Mouse (Mus musculus) hindbrain, embryonic 13.5 days (tissue): ENCODE measurements around the gene Upk3a. TPM values are rescaled to one million over a fixed set of nuclear protein-coding genes. Genes with fewer than 3 reads are reported as not detected.

Source experiments
- ATAC-seq: fragments of 200-750 bp; cut with Nextera tagmentation; 2 replicates; pipeline ENCODE4 v1.8.0; 2017; ENCODE audit warnings: moderate TSS enrichment; ENCODE audit not compliant: low FRiP score
- H3K27ac ChIP-seq: fragments of 300-500 bp; sonication (generic); 2 replicates; pipeline ENCODE4 v1.5.1; 2015; ENCODE audit warnings: inconsistent platforms, mild to moderate bottlenecking, moderate library complexity
- H3K27me3 ChIP-seq: fragments of 300-500 bp; sonication (generic); 2 replicates; pipeline ENCODE4 v1.6.1; 2015; ENCODE audit warnings: mild to moderate bottlenecking, inconsistent platforms
- H3K36me3 ChIP-seq: fragments of 300-500 bp; sonication (generic); 2 replicates; pipeline ENCODE4 v1.6.1; 2015; ENCODE audit warnings: mild to moderate bottlenecking, inconsistent platforms
- H3K4me1 ChIP-seq: fragments of 300-500 bp; sonication (generic); replicated peaks from 2 replicates; pipeline ENCODE4 v1.6.1; 2015; ENCODE audit warnings: inconsistent platforms
- H3K4me2 ChIP-seq: fragments of 300-500 bp; sonication (generic); 2 replicates; pipeline ENCODE4 v1.6.1; 2015; ENCODE audit warnings: inconsistent platforms, mild to moderate bottlenecking, moderate library complexity
- H3K4me3 ChIP-seq: fragments of 300-500 bp; sonication (generic); 2 replicates; pipeline ENCODE4 v1.5.1; 2015; ENCODE audit warnings: mild to moderate bottlenecking, inconsistent platforms
- H3K9ac ChIP-seq: fragments of 300-500 bp; sonication (generic); 2 replicates; pipeline ENCODE4 v1.6.1; 2015; ENCODE audit warnings: mild to moderate bottlenecking, inconsistent platforms
- H3K9me3 ChIP-seq: fragments of 300-500 bp; sonication (generic); 2 replicates; pipeline ENCODE4 v1.6.1; 2016; ENCODE audit warnings: inconsistent platforms
- WGBS: fragments of 180-500 bp; shearing (Covaris S2); methylation state at CpG from one replicate; pipeline ENCODE4 v1.1.7; 2015; 5-methylcytosine and 5-hydroxymethylcytosine counted together
- polyA plus RNA-seq: library from polyadenylated mRNA; unstranded; fragments of >200 nt; fragmentation: Nextera tagmentation; extraction: Ambion mirVana; gene quantifications from 2 replicates; pipeline ENCODE4 v1.2.1, GENCODE M21; 2015

Gene Upk3a
- polyA plus RNA-seq, 1 experiment from 2014 or later: 0.26 TPM

DNA sequence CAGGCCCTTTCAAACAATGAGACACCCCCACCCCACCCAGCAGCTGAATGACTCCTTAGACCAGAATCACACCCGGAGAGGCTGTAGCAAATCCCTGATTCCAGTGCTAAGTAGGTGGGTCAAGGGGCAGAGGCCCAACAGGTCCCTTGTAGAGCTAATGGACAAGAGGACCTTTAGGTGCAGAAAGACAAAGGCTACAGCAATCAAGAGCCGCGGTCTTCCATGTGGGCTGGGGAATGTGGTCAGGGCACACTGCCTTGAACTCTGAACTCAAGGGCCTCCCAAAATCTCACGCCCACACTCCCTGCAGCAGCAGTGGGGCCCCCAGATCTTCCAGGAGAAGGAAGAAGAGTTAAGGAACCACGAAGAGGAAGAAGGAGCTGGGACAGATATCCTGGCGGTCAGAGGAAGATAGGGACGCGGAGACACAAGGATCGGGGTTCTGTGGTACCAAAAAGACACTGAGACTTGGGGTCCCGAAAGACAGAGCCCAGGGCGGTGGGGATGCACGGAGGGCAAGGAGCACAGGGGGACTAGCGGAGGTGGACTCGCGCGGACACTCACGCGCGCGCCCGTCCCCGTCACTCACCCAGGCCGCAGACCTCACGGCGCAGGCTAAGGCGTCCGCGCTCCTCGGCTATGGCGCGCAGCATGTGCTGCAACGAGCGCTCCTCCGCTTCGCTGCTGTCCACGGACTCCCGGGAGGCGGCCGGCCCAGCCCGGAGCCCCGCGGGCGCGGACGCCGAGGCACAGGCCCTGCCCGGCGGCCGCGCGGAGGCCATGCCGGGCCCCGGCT lies 29.7 kb upstream of the Upk3a start:
- H3K4me3 ChIP-seq: peak overlapping the region; percentile 86
- H3K36me3 ChIP-seq: no peaks in the 10 kb centered on the region
- no peaks in the 10 kb centered on the region for H3K9me3 ChIP-seq
- H3K4me2 ChIP-seq: peak overlapping the region; percentile 82
- peak overlapping the region; percentile 82 for H3K27ac ChIP-seq
- ATAC-seq: peak; percentile 76
- WGBS: 1% methylated on average over 53 of the region's 53 CpGs
- peak overlapping the region; percentile 93 for H3K9ac ChIP-seq
- H3K4me1 ChIP-seq: peaks cover 53% of the 10 kb centered on the region
- H3K27me3 ChIP-seq: 0 out of 2 replicates have a peak, but pooled peaks cover 6% of the 10 kb centered on the region

DNA sequence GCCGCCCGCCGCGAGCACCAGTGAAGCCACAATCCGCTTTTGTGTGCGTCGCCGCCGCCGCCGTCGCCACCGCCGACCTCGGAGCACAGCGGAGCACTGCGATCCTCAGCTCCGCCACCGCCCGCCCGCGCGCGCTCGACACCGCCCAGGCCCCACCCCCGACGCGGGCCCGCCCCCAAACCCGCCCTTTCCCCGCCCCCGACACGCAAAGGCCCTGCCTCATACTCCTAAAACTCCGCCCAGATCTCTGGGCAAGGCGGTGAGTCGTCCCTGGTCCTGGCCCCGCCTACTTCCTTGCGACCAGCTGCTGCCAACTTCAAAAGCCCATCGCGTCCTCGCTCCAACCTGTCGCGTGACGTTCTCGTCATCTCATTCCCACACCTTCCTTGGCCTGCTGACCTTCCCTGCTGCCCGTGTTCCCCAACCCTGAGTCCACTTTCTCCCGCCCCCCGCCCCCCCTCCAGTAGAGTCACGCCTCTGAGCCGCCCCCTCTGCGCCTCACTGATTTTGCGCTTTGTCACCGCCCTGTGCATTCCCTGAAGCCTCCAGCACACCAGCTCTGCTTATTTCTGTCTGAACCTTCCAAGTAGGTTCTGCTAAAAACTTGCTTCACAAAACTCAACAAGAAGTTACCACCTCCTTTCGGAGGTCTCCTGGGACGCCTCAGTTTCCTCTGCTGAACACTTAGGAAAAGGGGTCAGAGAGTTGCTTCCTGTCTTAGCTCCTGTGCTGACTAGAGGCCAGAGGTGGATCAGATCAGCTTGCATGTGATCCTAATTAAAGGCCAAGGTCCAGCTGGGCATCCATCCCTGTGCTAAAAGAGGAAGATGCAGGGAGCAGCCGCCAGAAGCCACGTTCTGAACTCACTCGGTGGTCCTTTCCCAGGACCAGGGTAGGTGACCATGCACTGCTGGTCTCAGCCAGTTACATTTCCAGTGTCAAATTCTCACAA lies 28.8 kb upstream of the Upk3a start, which contains the start of gene 5031439G07Rik:
5031439G07Rik (minus strand) TSS at position 678 of the 952 bp plus-strand sequence.
- no peaks in the 10 kb centered on the region for H3K36me3 ChIP-seq
- no peaks in the 10 kb centered on the region for H3K9me3 ChIP-seq
- WGBS: 2% methylated on average over 33 of the region's 59 CpGs
- H3K4me3 ChIP-seq: peak within 1 kb of the TSS; percentile 86
- peak within 1 kb of the TSS; percentile 82 for H3K27ac ChIP-seq
- H3K4me2 ChIP-seq: peak within 1 kb of the TSS; percentile 82
- H3K27me3 ChIP-seq: 0 out of 2 replicates have a peak, but pooled peaks cover 6% of the 10 kb centered on the region
- ATAC-seq: peak; percentile 89
- H3K4me1 ChIP-seq: peaks cover 48% of the 10 kb centered on the region
- H3K9ac ChIP-seq: peak within 1 kb of the TSS; percentile 93

DNA sequence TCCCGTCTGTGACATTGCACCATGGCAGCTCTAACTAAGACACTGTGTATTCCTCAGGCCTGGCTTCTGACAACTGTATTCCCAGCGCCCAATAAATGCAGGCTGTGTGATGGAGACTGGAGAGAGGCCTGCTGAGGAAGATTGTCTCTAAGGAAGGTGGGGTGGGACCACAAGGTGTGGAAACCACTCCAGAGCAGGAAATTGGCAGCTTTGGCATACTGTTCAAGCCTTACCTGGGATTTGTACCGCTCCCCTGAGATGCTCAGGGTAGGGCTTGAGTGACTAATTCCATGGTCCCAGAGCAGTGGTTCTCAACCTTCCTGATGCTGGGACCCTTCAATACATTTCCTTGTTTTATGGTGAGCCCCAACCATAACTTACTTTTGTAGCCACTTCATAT lies 27.8 kb upstream of the Upk3a start:
- no peak for ATAC-seq
- H3K36me3 ChIP-seq: no peaks in the 10 kb centered on the region
- no peak overlapping the region for H3K9ac ChIP-seq
- 75% methylated on average over 3 of the region's 3 CpGs for WGBS
- H3K4me2 ChIP-seq: no peak overlapping the region
- no peak overlapping the region for H3K4me3 ChIP-seq
- H3K27me3 ChIP-seq: 0 out of 2 replicates have a peak, but pooled peaks cover 6% of the 10 kb centered on the region
- no peaks in the 10 kb centered on the region for H3K9me3 ChIP-seq
- H3K4me1 ChIP-seq: peaks cover 38% of the 10 kb centered on the region
- no peak overlapping the region for H3K27ac ChIP-seq

DNA sequence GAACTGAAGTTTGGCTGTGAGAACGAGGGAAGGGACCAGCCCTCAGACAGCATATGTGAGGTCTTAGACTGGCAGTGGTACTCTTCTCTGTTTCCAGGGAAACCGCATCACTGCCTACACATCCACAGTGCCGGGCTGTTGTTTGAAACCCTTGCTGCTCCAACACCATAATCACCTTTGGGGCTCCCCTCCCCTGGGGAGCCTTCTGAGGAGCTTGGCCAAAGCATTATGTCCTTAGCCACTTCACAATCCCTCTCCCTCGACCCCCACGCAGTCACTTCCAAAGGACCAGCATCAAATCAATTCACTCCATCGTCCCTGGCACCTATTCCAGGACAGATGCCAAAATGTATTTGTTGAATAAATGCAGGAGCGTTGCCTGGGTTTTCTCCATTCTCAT lies 27.2 kb upstream of the Upk3a start:
- ATAC-seq: no peak
- Histone ChIP-seq H3K36me3 (no peaks in the 10 kb centered on the region), H3K4me1 (peaks cover 33% of the 10 kb centered on the region), H3K9me3 (no peaks in the 10 kb centered on the region), H3K27ac (no peak overlapping the region), H3K27me3 (0 out of 2 replicates have a peak, but pooled peaks cover 6% of the 10 kb centered on the region), H3K4me2 (no peak overlapping the region), H3K9ac (no peak overlapping the region), H3K4me3 (no peak overlapping the region)
- WGBS: 59% methylated on average over 7 of the region's 7 CpGs

DNA sequence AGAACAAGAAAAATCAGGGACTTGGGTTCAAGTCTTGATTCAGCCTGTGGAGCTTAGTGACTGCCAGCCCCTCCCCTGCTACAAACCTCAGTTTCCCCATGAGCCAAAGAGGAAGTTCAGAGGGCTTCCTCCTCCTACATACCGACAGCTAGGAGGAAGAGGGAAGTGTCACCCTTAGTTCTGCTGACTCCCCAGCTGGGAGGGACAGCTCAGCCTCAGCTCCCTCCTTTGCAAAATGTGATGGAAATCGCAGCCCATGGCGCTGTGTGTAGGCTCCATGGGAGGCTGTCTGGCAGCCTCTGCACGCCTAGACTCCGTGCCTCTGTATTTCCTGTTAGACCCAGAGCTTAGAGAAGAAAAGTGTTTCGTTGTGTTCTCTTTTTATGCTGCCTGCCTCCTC lies 22.4 kb upstream of the Upk3a start:
- ATAC-seq: no peak
- H3K9ac ChIP-seq: no peak overlapping the region
- H3K27ac ChIP-seq: no peak overlapping the region
- 0 out of 2 replicates have a peak, but pooled peaks cover 2% of the 10 kb centered on the region for H3K27me3 ChIP-seq
- no peaks in the 10 kb centered on the region for H3K4me1 ChIP-seq
- no peak overlapping the region for H3K4me3 ChIP-seq
- H3K36me3 ChIP-seq: no peaks in the 10 kb centered on the region
- H3K4me2 ChIP-seq: no peak overlapping the region
- WGBS: 40% methylated on average over 6 of the region's 6 CpGs
- H3K9me3 ChIP-seq: no peaks in the 10 kb centered on the region

DNA sequence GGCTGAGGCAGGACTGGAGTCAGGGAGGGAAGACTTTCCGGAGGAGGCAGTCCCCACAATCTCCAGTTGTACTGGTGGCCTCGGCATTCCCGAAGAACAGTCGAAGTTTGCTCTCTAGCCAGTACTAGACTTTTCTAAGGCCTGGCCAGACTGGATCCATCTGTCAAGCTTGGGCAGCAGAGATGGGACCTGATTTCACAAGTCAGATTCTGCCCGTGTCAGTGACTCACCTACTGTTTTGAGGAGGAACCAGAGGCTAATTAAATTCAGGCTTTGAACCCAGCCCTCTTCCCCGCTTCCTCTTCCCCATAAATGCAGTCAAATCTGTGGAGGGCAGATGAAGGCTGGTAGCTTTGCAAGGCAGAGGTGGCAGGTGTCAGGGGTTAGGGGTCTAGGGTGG lies 21.9 kb upstream of the Upk3a start:
- H3K27me3 ChIP-seq: 0 out of 2 replicates have a peak, but pooled peaks cover 2% of the 10 kb centered on the region
- no peaks in the 10 kb centered on the region for H3K4me1 ChIP-seq
- H3K9me3 ChIP-seq: no peaks in the 10 kb centered on the region
- H3K36me3 ChIP-seq: no peaks in the 10 kb centered on the region
- H3K4me2 ChIP-seq: no peak overlapping the region
- no peak for ATAC-seq
- no peak overlapping the region for H3K27ac ChIP-seq
- WGBS: 59% methylated on average over 6 of the region's 6 CpGs
- no peak overlapping the region for H3K4me3 ChIP-seq
- H3K9ac ChIP-seq: no peak overlapping the region

DNA sequence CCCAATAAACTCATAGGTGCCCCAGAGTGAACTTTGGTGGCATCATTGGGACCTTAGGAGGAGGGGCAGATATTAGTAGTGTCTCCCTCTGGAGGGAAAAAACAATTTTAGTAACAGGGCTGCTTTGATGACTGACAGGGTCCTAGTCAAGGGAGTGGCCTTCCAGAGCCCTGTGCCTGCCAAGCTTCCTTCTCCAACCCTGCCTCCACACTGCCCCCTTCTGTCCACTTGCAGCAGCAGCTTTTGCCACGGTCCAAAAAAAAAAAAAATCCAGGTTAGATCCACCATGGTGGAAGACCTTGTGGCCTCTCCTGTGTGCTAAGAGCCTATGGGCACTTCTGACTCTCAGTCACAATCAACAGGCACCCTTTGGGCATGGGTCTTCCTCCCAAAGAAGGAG lies 21.0 kb upstream of the Upk3a start:
- 0 out of 2 replicates have a peak, but pooled peaks cover 2% of the 10 kb centered on the region for H3K27me3 ChIP-seq
- ATAC-seq: no peak
- 0% methylated on average over 1 of the region's 1 CpGs for WGBS
- no peak overlapping the region for H3K4me2 ChIP-seq
- no peak overlapping the region for H3K9ac ChIP-seq
- no peak overlapping the region for H3K27ac ChIP-seq
- H3K36me3 ChIP-seq: no peaks in the 10 kb centered on the region
- no peaks in the 10 kb centered on the region for H3K4me1 ChIP-seq
- no peaks in the 10 kb centered on the region for H3K9me3 ChIP-seq
- H3K4me3 ChIP-seq: no peak overlapping the region

DNA sequence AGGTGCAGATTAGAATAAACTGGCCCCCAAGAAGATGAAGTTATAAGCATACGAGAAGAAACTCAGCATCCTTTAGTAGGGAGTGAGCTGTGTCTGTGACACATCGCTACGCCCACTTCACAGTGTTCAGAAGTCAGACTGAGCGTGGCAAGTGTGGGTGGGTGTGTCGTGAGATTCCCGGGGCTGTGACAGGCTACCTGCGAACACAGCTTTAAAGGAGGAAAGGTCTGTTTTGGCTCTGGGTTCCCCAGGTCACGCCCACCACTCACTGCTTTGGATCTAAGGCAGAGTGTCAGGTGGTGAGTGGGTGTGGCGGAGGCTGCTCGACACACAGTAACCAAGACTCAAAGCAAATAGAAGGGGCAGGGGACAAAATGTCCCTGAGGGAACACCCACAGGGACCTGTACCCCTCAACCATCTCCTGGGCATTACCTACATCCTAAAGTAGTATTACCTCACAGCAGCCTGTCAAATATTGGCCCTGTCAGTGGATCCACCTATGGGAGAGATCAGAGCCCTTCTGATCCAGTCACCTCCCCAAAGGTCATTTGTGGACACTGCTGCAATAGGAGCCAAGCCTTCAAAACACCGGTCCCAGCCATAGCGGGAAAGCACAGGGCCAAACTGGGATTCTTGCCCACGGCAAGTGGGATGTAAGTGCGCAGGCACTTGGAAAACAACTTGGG lies 19.0 kb upstream of the Upk3a start:
- ATAC-seq: no peak
- peaks cover 12% of the 10 kb centered on the region for H3K27me3 ChIP-seq
- WGBS: 72% methylated on average over 14 of the region's 14 CpGs

DNA sequence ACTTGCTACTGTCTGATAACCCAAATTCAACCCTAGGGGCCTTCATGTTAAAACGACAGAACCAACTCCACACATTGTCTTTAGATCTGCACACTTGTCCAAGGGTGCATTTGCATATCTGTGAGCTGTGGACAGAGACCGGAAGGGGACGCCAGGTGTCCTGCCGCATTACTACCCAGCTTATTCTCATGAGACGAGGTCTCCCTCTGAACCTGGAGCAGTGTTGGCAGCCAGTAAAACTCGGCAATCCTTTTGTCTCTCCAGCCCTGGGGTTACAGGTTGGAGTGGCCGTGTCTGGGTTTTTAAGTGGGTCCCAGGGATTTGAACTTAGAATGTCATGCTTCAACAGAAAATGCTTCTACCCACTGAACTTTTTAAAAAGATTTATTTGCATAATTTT lies 17.0 kb upstream of the Upk3a start:
- Histone ChIP-seq H3K27me3 (peaks cover 12% of the 10 kb centered on the region), H3K36me3 (no peaks in the 10 kb centered on the region), H3K9ac (no peak overlapping the region), H3K4me3 (no peak overlapping the region), H3K4me1 (peaks cover 4% of the 10 kb centered on the region; the same call in 1 of the 2 replicates), H3K9me3 (no peaks in the 10 kb centered on the region), H3K27ac (no peak overlapping the region), H3K4me2 (no peak overlapping the region)
- WGBS: 62% methylated on average over 7 of the region's 7 CpGs
- ATAC-seq: no peak

More for the DNA sequence above, 19.0 kb upstream of the Upk3a start:
- Histone ChIP-seq H3K36me3 (no peaks in the 10 kb centered on the region), H3K4me2 (no peak overlapping the region), H3K27ac (no peak overlapping the region), H3K9ac (no peak overlapping the region), H3K4me3 (no peak overlapping the region), H3K4me1 (peaks cover 4% of the 10 kb centered on the region; the same call in 1 of the 2 replicates), H3K9me3 (no peaks in the 10 kb centered on the region)

DNA sequence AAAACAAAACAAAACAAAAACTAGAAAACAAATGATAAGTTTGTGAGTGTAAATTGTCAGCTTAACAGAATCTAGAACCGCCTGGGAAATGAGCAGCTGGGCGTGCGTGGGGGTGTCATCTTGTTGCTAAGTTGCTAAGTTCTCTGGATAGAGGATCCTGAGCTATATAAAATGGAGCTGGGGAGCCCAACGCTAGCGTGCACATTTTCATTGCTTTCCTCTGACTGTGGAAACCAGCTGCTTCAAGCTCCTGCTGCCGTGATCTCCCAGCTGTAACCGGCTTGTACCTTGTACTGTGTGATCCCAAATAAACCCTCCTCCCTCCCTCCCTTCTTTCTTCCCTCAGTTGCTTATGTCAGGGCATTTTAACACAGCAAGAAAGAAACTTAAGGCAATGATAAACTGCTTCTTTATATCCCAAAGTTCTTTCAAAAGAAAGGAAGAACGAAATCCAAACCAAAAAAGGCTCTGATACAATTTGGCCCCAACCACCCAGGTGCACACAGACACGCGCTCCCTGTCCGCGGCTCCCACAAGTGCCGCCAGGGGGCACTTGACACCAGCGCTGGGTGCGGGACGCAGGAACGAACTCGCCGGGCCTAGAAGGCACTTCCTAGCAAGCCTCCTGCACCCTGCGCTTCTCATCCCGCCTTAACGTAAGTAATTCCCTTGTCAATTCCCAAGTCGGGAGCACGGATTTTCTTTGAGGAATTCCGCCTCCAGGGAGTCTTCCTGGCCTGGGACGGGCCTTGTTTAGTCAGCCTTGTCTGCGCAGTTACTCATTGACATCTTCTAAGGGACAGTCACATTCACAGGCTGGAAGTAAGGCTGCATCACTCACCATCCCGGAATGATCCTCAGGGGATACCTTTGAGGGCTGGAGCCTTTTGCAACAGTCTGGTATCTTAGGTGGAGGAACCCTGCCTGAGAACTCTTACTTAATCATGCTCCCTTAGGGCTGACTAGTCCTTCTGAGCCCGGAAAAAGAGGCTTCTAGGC lies 15.7 kb upstream of the Upk3a start:
- ATAC-seq: no peak
- Histone ChIP-seq H3K27ac (no peak overlapping the region), H3K27me3 (peaks cover 12% of the 10 kb centered on the region), H3K4me1 (peaks cover 4% of the 10 kb centered on the region; the same call in 1 of the 2 replicates), H3K4me3 (no peak overlapping the region), H3K36me3 (no peaks in the 10 kb centered on the region), H3K4me2 (no peak overlapping the region), H3K9me3 (no peaks in the 10 kb centered on the region), H3K9ac (0 out of 2 replicates have a peak overlapping the region, but pooled peaks have one; percentile 13)
- WGBS: 21% methylated on average over 29 of the region's 29 CpGs

DNA sequence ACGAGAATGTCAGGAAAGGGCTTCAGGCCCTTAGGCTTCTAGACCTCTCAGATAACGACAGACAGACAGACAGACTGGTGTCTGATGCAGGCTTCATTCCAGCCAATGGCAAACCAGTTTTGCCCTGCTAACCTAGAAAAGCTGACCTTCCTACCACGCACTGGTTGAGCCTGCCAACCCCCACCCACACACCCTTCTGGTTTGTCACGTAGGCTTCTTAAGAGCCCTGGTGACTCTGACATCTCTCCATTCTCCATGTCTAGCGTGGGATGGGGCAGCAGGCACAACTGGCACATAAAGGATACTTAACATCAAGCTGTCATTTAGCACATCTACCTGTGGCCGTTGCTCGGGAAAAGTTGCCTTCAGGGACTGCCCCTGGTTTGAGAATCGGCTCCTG lies 7.3 kb upstream of the Upk3a start:
- Histone ChIP-seq H3K9me3 (no peaks in the 10 kb centered on the region), H3K27ac (no peak overlapping the region), H3K36me3 (no peaks in the 10 kb centered on the region), H3K9ac (no peak overlapping the region), H3K4me1 (peaks cover 10% of the 10 kb centered on the region), H3K27me3 (0 out of 2 replicates have a peak, but pooled peaks cover 2% of the 10 kb centered on the region), H3K4me3 (no peak overlapping the region), H3K4me2 (no peak overlapping the region)
- WGBS: 84% methylated on average over 8 of the region's 8 CpGs
- ATAC-seq: no peak
